Mouse (Mus musculus): ENCODE results near the gene Nmnat2.

The Nmnat2 gene

GRCm38 (mm10) chr1:153128780-153129179 lies 174.0 kb downstream of the Nmnat2 start:
- DNase-seq = no peak

- no peak for DNase-seq
These were observed 175.4 kb downstream of the Nmnat2 start for GRCm38 (mm10) chr1:153129992-153130713.

- DNase-seq = no peak
These were observed 179.3 kb downstream of the Nmnat2 start for GRCm38 (mm10) chr1:153133865-153134781.

- no peak for DNase-seq
These were observed 181.9 kb downstream of the Nmnat2 start for GRCm38 (mm10) chr1:153136647-153137046.

- DNase-seq = no peak
These were observed 183.7 kb downstream of the Nmnat2 start for GRCm38 (mm10) chr1:153138486-153138885.

GRCm38 (mm10) chr1:153139635-153140034 lies 184.8 kb downstream of the Nmnat2 start:
- DNase-seq = peak; percentile 22

GRCm38 (mm10) chr1:153140265-153140664 lies 185.5 kb downstream of the Nmnat2 start:
- DNase-seq = no peak

GRCm38 (mm10) chr1:153140747-153141228 lies 186.0 kb downstream of the Nmnat2 start:
- no peak for DNase-seq

- DNase-seq = no peak
These were observed 189.2 kb downstream of the Nmnat2 start for GRCm38 (mm10) chr1:153144021-153144420.

GRCm38 (mm10) chr1:153145791-153146190 lies 191.0 kb downstream of the Nmnat2 start:
- DNase-seq = no peak

- DNase-seq = peak; percentile 43
These were observed 197.8 kb downstream of the Nmnat2 start for GRCm38 (mm10) chr1:153152594-153152993.

GRCm38 (mm10) chr1:153153619-153154137 lies 198.9 kb downstream of the Nmnat2 start:
- peak; percentile 75 for DNase-seq

GRCm38 (mm10) chr1:153155364-153155763 lies 200.6 kb downstream of the Nmnat2 start:
- DNase-seq = no peak

GRCm38 (mm10) chr1:153157021-153157623 lies 202.3 kb downstream of the Nmnat2 start:
- DNase-seq = no peak

GRCm38 (mm10) chr1:153159137-153159536 lies 204.3 kb downstream of the Nmnat2 start:
- no peak for DNase-seq

- DNase-seq = no peak
These were observed 209.0 kb downstream of the Nmnat2 start for GRCm38 (mm10) chr1:153163831-153164230.

- DNase-seq = no peak
These were observed 213.5 kb downstream of the Nmnat2 start for GRCm38 (mm10) chr1:153168293-153168692.

Measured in retina, postnatal 1 day (tissue).